Mouse (Mus musculus) liver, adult 2 months (tissue): ENCODE data around the gene Actr2.

Experiments
- CTCF ChIP-seq: fragments of 200-500 bp; IDR thresholded peaks from 2 replicates; pipeline ENCODE4 v1.5.1; 2011; ENCODE audit warnings: low read depth, low read length, control low read depth
- POLR2A ChIP-seq: fragments of 200-500 bp; IDR thresholded peaks from 2 replicates; pipeline ENCODE4 v1.6.1; 2011; ENCODE audit warnings: low read length, control low read depth; ENCODE audit not compliant: insufficient read depth; ENCODE audit errors: extremely low read depth

DNA sequence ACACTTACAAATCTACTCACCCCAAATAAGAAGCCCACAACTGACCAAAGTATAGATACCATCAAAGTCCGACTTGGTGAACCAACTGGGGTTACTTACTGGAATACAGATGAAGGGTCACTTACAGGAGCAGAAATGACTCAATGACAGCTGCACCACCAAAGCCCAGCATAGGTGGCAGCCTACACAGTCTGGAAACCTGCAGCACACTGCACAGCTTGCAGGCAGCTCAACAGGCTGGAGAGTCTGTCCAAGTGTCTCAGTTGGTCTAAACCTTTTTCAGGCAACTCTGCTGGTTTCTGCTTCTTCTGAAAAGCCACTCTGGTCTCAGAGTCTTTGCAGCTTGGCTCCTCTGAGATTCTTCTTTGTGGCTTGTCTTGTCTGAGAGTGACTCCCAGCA lies 12.7 kb upstream of the Actr2 start:
- no peak for TF ChIP-seq POLR2A
- TF ChIP-seq CTCF, result no peak
